Mouse (Mus musculus): ENCODE results near the gene Prg4. TPM values are rescaled to one million over a fixed set of nuclear protein-coding genes. Genes with fewer than 3 reads are reported as not detected.
A peak's percentile ranks its signal among the peaks of the same experiment; 100 is the strongest.

Prg4 gene
- total and polyA plus RNA-seq, 3 experiments, result 9.1 to 27.1 (median 16.8) TPM

DNA sequence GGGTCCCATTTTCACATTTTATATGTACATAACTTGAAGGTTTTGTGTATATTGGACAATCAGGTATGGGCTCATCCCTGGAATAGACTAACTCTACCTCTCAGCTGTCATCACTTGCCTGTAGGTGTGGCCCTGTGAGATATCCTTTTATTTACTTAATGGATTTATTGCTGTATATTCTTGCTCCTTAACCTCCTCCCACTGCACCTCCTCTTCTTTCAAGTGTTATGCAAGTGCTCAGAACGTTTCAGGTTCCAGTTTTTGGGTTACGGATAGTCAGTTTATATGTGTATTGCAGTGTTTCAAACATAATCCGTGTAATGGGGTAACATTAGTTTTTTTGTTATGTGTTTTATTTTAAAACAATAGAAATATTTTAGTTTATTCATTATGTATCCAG, 27.3 kb downstream of the Prg4 start:
- intact Hi-C loops (cut with DNase I), result no loop called here
- Histone ChIP-seq H3K27ac (no peak overlapping the region), H3K36me3 (ENCODE audit: control insufficient read depth, insufficient read depth, low read length) (peaks cover 11% of the 10 kb centered on the region), H3K9ac (ENCODE audit: low read depth, low read length) (no peak overlapping the region), H3K27me3 (ENCODE audit: control insufficient read depth, insufficient read depth, low read length) (no peaks in the 10 kb centered on the region), H3K4me1 (ENCODE audit: control insufficient read depth, insufficient read depth, low read length) (no peaks in the 10 kb centered on the region), H3K79me2 (replicated peaks; ENCODE audit: control insufficient read depth, insufficient read depth, low read length) (no peaks in the 10 kb centered on the region), H3K4me3 (no peak overlapping the region)
- DNase-seq, result no peak
- no peak for TF ChIP-seq CTCF (IDR thresholded peaks at IDR 0.05)
- TF ChIP-seq POLR2A (IDR thresholded peaks at IDR 0.05; ENCODE audit: insufficient read depth, low read depth, low read length), result no peak
- TF ChIP-seq EP300 (IDR thresholded peaks at IDR 0.05; ENCODE audit: insufficient read depth, low read depth, low read length), result no peak
- 87% methylated on average over 3 of the region's 3 CpGs for WGBS

GRCm38 (mm10) chr1:150426216-150426615, 39.7 kb downstream of the Prg4 start:
- 77% methylated on average over 3 of the region's 3 CpGs for WGBS
- no peaks in the 10 kb centered on the region for H3K79me2 ChIP-seq (replicated peaks; ENCODE audit: control insufficient read depth, insufficient read depth, low read length)
- H3K4me3 ChIP-seq, result no peak overlapping the region
- peaks cover 26% of the 10 kb centered on the region for H3K36me3 ChIP-seq (ENCODE audit: control insufficient read depth, insufficient read depth, low read length)
- no peak overlapping the region for H3K9ac ChIP-seq (ENCODE audit: low read depth, low read length)
- intact Hi-C loops (cut with DNase I), result no loop called here
- H3K27ac ChIP-seq, result no peak overlapping the region
- no peaks in the 10 kb centered on the region for H3K27me3 ChIP-seq (ENCODE audit: control insufficient read depth, insufficient read depth, low read length)
- no peak for TF ChIP-seq POLR2A (IDR thresholded peaks at IDR 0.05; ENCODE audit: insufficient read depth, low read depth, low read length)
- peak; percentile 16; the same call in 1 of the 2 replicates for TF ChIP-seq CTCF (IDR thresholded peaks at IDR 0.05)
- no peak for DNase-seq
- no peaks in the 10 kb centered on the region for H3K4me1 ChIP-seq (ENCODE audit: control insufficient read depth, insufficient read depth, low read length)

DNA sequence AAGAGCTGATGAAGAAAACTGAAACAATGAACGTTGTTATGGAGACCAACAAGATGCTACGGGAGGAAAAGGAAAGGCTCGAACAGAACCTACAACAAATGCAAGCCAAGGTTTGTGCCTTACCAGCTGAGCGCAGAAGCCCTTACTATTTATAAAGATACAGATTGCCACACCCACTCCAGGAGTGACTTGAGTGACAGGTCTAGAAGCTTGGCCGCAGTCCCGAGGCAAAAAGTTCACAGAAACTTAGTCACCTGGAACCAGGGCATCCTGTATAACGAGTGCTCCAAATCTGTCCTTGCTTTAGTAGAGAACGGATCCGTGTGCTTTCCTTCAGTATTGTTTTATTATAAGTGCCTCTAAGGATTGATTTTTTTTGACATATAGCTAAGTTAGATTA, 40.3 kb downstream of the Prg4 start:
- DNase-seq, result peak in 1 of 2 experiments; percentile 47
- H3K36me3 ChIP-seq (ENCODE audit: control insufficient read depth, insufficient read depth, low read length), result peaks cover 26% of the 10 kb centered on the region

GRCm38 (mm10) chr1:150418426-150418825, 47.5 kb downstream of the Prg4 start:
- H3K36me3 ChIP-seq (ENCODE audit: control insufficient read depth, insufficient read depth, low read length), result peaks cover 8% of the 10 kb centered on the region
- WGBS, result 93% methylated on average over 4 of the region's 4 CpGs
- intact Hi-C loops (cut with DNase I), result no loop called here

More for the DNA sequence above, 40.3 kb downstream of the Prg4 start:
- intact Hi-C loops (cut with DNase I), result no loop called here
- H3K79me2 ChIP-seq (replicated peaks; ENCODE audit: control insufficient read depth, insufficient read depth, low read length), result no peaks in the 10 kb centered on the region
- no peak for TF ChIP-seq POLR2A (IDR thresholded peaks at IDR 0.05; ENCODE audit: insufficient read depth, low read depth, low read length)
- TF ChIP-seq CTCF (IDR thresholded peaks at IDR 0.05), result no peak
- TF ChIP-seq EP300 (IDR thresholded peaks at IDR 0.05; ENCODE audit: insufficient read depth, low read depth, low read length), result no peak
- H3K27ac ChIP-seq, result no peak overlapping the region
- H3K27me3 ChIP-seq (ENCODE audit: control insufficient read depth, insufficient read depth, low read length), result no peaks in the 10 kb centered on the region
- H3K9ac ChIP-seq (ENCODE audit: low read depth, low read length), result no peak overlapping the region
- H3K4me1 ChIP-seq (ENCODE audit: control insufficient read depth, insufficient read depth, low read length), result no peaks in the 10 kb centered on the region
- 64% methylated on average over 9 of the region's 9 CpGs for WGBS
- no peak overlapping the region for H3K4me3 ChIP-seq

DNA sequence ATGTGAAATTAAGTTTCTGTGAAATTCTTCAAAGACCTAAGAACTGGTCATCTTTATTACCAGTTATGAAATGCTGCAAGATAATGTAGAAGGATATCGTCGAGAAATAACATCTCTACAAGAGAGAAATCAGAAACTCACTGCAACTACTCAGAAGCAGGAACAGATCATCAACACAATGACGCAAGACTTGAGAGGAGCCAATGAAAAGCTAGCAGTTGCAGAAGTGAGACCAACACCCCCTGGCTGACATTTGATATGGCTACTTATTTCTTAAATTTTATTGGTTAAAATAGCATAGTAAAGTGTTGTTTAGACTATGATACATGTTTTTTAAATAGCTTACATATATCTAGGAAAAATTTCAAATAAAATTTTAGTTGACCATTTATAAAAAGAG, 50.0 kb downstream of the Prg4 start:
- H3K36me3 ChIP-seq (ENCODE audit: control insufficient read depth, insufficient read depth, low read length), result peaks cover 5% of the 10 kb centered on the region
- no peak overlapping the region for H3K4me3 ChIP-seq
- WGBS, result 86% methylated on average over 3 of the region's 3 CpGs
- intact Hi-C loops (cut with DNase I), result loop anchor here (2.0 kb wide), 1 partner anchor 15 kb away; no protein-coding TSS in a partner anchor
- no peaks in the 10 kb centered on the region for H3K79me2 ChIP-seq (replicated peaks; ENCODE audit: control insufficient read depth, insufficient read depth, low read length)
- no peaks in the 10 kb centered on the region for H3K27me3 ChIP-seq (ENCODE audit: control insufficient read depth, insufficient read depth, low read length)
- H3K27ac ChIP-seq, result no peak overlapping the region
- TF ChIP-seq CTCF (IDR thresholded peaks at IDR 0.05) (no peak), EP300 (IDR thresholded peaks at IDR 0.05; ENCODE audit: insufficient read depth, low read depth, low read length) (no peak), POLR2A (IDR thresholded peaks at IDR 0.05; ENCODE audit: insufficient read depth, low read depth, low read length) (no peak)
- no peaks in the 10 kb centered on the region for H3K4me1 ChIP-seq (ENCODE audit: control insufficient read depth, insufficient read depth, low read length)
- DNase-seq, result no peak
- no peak overlapping the region for H3K9ac ChIP-seq (ENCODE audit: low read depth, low read length)

More at GRCm38 (mm10) chr1:150418426-150418825, 47.5 kb downstream of the Prg4 start:
- Histone ChIP-seq H3K4me1 (ENCODE audit: control insufficient read depth, insufficient read depth, low read length) (no peaks in the 10 kb centered on the region), H3K9ac (ENCODE audit: low read depth, low read length) (no peak overlapping the region), H3K27me3 (ENCODE audit: control insufficient read depth, insufficient read depth, low read length) (no peaks in the 10 kb centered on the region), H3K79me2 (replicated peaks; ENCODE audit: control insufficient read depth, insufficient read depth, low read length) (no peaks in the 10 kb centered on the region), H3K27ac (no peak overlapping the region), H3K4me3 (no peak overlapping the region)
- no peak for DNase-seq
- TF ChIP-seq EP300 (IDR thresholded peaks at IDR 0.05; ENCODE audit: insufficient read depth, low read depth, low read length) (no peak), POLR2A (IDR thresholded peaks at IDR 0.05; ENCODE audit: insufficient read depth, low read depth, low read length) (no peak), CTCF (IDR thresholded peaks at IDR 0.05) (no peak)

GRCm38 (mm10) chr1:150409996-150410395, 56.0 kb downstream of the Prg4 start:
- no peak overlapping the region for H3K4me3 ChIP-seq
- intact Hi-C loops (cut with DNase I), result loop anchor here (5.0 kb wide), 1 partner anchor 37 kb away; no protein-coding TSS in a partner anchor
- no peak overlapping the region for H3K27ac ChIP-seq
- no peak overlapping the region for H3K9ac ChIP-seq (ENCODE audit: low read depth, low read length)
- no peaks in the 10 kb centered on the region for H3K27me3 ChIP-seq (ENCODE audit: control insufficient read depth, insufficient read depth, low read length)
- H3K4me1 ChIP-seq (ENCODE audit: control insufficient read depth, insufficient read depth, low read length), result no peaks in the 10 kb centered on the region
- DNase-seq, result no peak
- TF ChIP-seq POLR2A (IDR thresholded peaks at IDR 0.05; ENCODE audit: insufficient read depth, low read depth, low read length) (no peak), EP300 (IDR thresholded peaks at IDR 0.05; ENCODE audit: insufficient read depth, low read depth, low read length) (no peak), CTCF (IDR thresholded peaks at IDR 0.05) (no peak)
- 96% methylated on average over 6 of the region's 6 CpGs for whole genome bisulfite sequencing
- no peaks in the 10 kb centered on the region for H3K79me2 ChIP-seq (replicated peaks; ENCODE audit: control insufficient read depth, insufficient read depth, low read length)
- H3K36me3 ChIP-seq (ENCODE audit: control insufficient read depth, insufficient read depth, low read length), result peaks cover 12% of the 10 kb centered on the region

All from heart, adult 2 months (tissue).